Mouse (Mus musculus) thymus, adult 2 months (tissue): ENCODE measurements around the gene Tmem238.

Experiments used
- CTCF ChIP-seq: fragments of 200-500 bp; IDR thresholded peaks from 2 replicates; pipeline ENCODE4 v1.5.1; 2012; ENCODE audit warnings: mild to moderate bottlenecking, control low read depth, low read length, moderate library complexity, borderline replicate concordance; ENCODE audit not compliant: control insufficient read depth, poor library complexity, insufficient read depth; ENCODE audit errors: extremely low read depth
- POLR2A ChIP-seq: fragments of 200-500 bp; IDR thresholded peaks from 2 replicates; pipeline ENCODE4 v1.6.1; 2012; ENCODE audit warnings: mild to moderate bottlenecking, low read length, control low read depth, moderate library complexity; ENCODE audit not compliant: control insufficient read depth, poor library complexity, insufficient read depth; ENCODE audit errors: extremely low read depth

GRCm38 (mm10) chr7:4811842-4812302, 22.4 kb upstream of the Tmem238 start:
- TF ChIP-seq CTCF (no peak), POLR2A (no peak)
